Mouse (Mus musculus): ENCODE measurements around the gene Rpusd3. TPM values are rescaled to one million over a fixed set of nuclear protein-coding genes. Genes with fewer than 3 reads are reported as not detected.
A peak's percentile ranks its signal among the peaks of the same experiment; 100 is the strongest.

The Rpusd3 gene
- polyA plus RNA-seq, 1 experiment from 2014 or later = 21.5 TPM

DNA sequence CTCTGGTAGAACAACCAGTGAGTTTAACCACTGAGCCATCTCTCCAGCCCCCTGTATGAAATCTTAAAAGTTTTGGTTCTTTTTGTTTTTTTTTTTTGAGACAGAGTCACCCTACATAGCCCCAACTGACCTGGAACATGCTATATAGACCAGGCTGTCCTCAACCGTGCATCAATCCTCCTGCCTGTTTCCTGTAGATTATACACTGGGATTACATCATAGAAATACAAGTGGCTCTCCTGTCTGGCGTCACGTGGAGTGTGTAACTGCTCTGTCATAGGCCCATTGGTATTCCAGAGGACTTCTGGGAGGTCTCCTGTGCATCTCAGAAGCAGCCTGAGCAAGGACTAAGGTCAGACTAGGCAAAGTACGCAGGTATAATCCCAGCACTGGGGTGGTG is 3.9 kb upstream of the Rpusd3 start:
- WGBS = 58% methylated on average over 4 of the region's 4 CpGs
- Histone ChIP-seq H3K9ac (ENCODE audit: low read length) (no peak overlapping the region), H3K9me3 (ENCODE audit: control insufficient read depth, low read length) (no peaks in the 10 kb centered on the region), H3K27me3 (ENCODE audit: control insufficient read depth, insufficient read depth, low read depth, low read length) (no peaks in the 10 kb centered on the region), H3K4me3 (ENCODE audit: low read length) (no peak overlapping the region), H3K27ac (ENCODE audit: low read length) (no peak overlapping the region), H3K36me3 (ENCODE audit: control insufficient read depth, insufficient read depth, low read length) (no peaks in the 10 kb centered on the region), H3K4me2 (ENCODE audit: low read depth, low read length) (no peak overlapping the region), H3K4me1 (replicated peaks; ENCODE audit: control insufficient read depth, insufficient read depth, low read length) (peaks cover 11% of the 10 kb centered on the region)
- no peak for ATAC-seq (ENCODE audit: low read depth)

DNA sequence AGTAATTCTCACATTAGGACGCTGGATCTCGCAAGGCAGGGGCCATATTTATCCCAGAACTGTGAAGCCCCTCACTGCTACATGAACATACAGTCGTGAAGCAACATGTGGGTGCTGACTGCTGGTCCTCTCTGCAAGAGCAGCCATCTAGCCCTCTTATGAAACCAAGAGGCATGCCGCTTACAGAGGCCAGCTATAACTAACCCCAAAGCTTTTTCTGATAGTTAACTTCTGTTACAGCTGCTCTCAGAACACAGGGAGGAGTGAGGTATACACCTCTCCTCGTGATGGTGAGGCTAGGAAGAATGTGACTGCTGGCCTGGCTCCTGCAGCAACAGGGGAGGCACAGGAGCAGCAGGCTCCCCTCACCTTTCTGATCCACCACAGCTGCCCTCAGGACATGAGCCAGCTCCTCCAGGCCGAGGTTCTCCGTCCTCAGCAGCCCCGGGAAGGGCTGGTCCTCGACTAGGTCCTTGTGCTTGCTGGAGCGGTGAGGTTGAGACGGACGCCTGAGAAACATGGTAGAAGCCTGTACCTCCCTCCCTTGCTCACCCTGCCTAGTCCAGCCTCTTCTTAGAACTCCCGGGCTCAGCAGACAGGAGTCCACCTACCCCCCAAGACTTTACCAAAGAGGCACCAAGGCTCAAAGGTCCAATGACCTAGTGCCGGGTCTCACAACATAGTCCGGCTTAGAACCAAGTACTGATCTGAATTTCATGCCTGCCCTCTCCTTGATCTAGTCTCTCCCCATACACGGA is 520 bp downstream of the Rpusd3 start:
- peaks cover 15% of the 10 kb centered on the region for H3K4me1 ChIP-seq (replicated peaks; ENCODE audit: control insufficient read depth, insufficient read depth, low read length)
- H3K4me3 ChIP-seq (ENCODE audit: low read length) = peak overlapping the region; percentile 82
- peak; percentile 63 for ATAC-seq (ENCODE audit: low read depth)
- peak overlapping the region; percentile 31 for H3K27ac ChIP-seq (ENCODE audit: low read length)
- H3K9me3 ChIP-seq (ENCODE audit: control insufficient read depth, low read length) = no peaks in the 10 kb centered on the region
- 11% methylated on average over 16 of the region's 16 CpGs for WGBS
- peak overlapping the region; percentile 85 for H3K9ac ChIP-seq (ENCODE audit: low read length)
- H3K27me3 ChIP-seq (ENCODE audit: control insufficient read depth, insufficient read depth, low read depth, low read length) = no peaks in the 10 kb centered on the region
- H3K36me3 ChIP-seq (ENCODE audit: control insufficient read depth, insufficient read depth, low read length) = peaks cover 6% of the 10 kb centered on the region; the same call in 1 of the 2 replicates
- H3K4me2 ChIP-seq (ENCODE audit: low read depth, low read length) = peak overlapping the region; percentile 97

DNA sequence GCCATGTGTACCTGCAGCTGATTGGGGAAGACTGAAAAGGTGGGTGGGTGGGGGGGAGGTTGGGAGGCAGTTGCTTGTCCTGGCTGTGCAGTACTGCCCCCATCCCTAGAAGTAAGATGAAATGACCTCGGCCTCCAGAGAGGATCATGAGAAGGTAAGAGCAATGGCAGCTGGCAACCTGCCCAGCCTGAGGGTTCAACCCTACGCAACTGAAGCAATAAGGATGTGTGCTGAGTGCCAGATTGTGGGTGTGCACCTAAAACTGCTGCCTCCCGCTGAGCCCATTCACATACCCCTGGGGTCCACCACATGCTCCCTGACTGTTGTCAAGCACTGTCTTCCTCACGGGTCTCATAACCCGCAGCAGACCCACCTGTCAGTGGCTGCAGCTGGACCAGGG is 2.7 kb downstream of the Rpusd3 start:
- 57% methylated on average over 5 of the region's 5 CpGs for WGBS
- H3K9ac ChIP-seq (ENCODE audit: low read length) = no peak overlapping the region

DNA sequence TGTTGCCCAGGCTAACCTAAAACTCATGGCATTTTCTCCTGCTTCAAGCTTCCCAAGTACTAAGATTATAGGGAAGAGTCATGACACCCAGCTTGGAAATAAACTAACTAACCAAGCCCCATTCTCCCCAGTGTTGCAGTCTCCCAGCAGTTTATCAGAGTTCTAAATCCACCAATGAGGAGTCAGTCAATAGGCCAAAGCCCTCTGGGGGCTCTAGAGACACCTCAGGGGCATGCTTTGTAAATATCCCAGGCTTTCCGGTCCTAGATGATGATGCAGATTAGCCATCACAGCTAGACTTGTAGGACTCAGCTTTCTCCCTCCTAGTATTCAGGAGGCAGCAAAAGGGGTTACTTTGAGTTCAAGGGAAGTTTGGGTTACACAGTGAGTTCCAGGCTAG is 9.1 kb downstream of the Rpusd3 start:
- ATAC-seq (ENCODE audit: low read depth) = no peak
- 38% methylated on average over 1 of the region's 1 CpGs for WGBS

More for the DNA sequence above, 2.7 kb downstream of the Rpusd3 start:
- H3K36me3 ChIP-seq (ENCODE audit: control insufficient read depth, insufficient read depth, low read length) = peaks cover 6% of the 10 kb centered on the region; the same call in 1 of the 2 replicates
- no peaks in the 10 kb centered on the region for H3K9me3 ChIP-seq (ENCODE audit: control insufficient read depth, low read length)
- no peak overlapping the region for H3K4me2 ChIP-seq (ENCODE audit: low read depth, low read length)
- no peak for ATAC-seq (ENCODE audit: low read depth)
- no peak overlapping the region for H3K4me3 ChIP-seq (ENCODE audit: low read length)
- no peaks in the 10 kb centered on the region for H3K27me3 ChIP-seq (ENCODE audit: control insufficient read depth, insufficient read depth, low read depth, low read length)
- peaks cover 15% of the 10 kb centered on the region for H3K4me1 ChIP-seq (replicated peaks; ENCODE audit: control insufficient read depth, insufficient read depth, low read length)
- H3K27ac ChIP-seq (ENCODE audit: low read length) = no peak overlapping the region

DNA sequence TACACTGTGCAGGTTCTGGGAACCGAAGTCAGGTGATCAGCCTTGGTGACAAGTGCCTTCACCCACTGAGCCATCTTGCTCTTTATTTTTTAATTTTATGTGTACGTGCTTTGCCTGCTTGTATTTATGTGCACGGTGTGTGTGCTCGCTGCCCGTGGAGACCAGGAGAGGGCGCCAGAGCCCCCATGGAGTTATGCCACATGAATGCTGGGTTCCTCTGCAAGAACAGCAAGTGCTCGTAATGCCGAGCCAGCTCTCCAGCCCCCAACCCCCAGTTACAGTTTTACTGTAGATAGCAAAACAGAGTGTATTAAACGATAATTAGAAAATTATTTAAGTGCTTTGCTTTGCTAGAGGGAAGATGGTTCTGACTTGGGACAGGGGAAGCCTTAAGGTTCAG is 12.5 kb downstream of the Rpusd3 start:
- Histone ChIP-seq H3K4me3 (ENCODE audit: low read length) (no peak overlapping the region), H3K9me3 (ENCODE audit: control insufficient read depth, low read length) (0 out of 2 replicates have a peak, but pooled peaks cover 2% of the 10 kb centered on the region), H3K27ac (ENCODE audit: low read length) (no peak overlapping the region), H3K36me3 (ENCODE audit: control insufficient read depth, insufficient read depth, low read length) (no peaks in the 10 kb centered on the region), H3K9ac (ENCODE audit: low read length) (no peak overlapping the region), H3K27me3 (ENCODE audit: control insufficient read depth, insufficient read depth, low read depth, low read length) (no peaks in the 10 kb centered on the region), H3K4me1 (replicated peaks; ENCODE audit: control insufficient read depth, insufficient read depth, low read length) (no peaks in the 10 kb centered on the region), H3K4me2 (ENCODE audit: low read depth, low read length) (no peak overlapping the region)
- no peak for ATAC-seq (ENCODE audit: low read depth)
- 73% methylated on average over 9 of the region's 9 CpGs for WGBS

More for the DNA sequence above, 9.1 kb downstream of the Rpusd3 start:
- no peak overlapping the region for H3K9ac ChIP-seq (ENCODE audit: low read length)
- no peaks in the 10 kb centered on the region for H3K27me3 ChIP-seq (ENCODE audit: control insufficient read depth, insufficient read depth, low read depth, low read length)
- H3K36me3 ChIP-seq (ENCODE audit: control insufficient read depth, insufficient read depth, low read length) = 0 out of 2 replicates have a peak, but pooled peaks cover 1% of the 10 kb centered on the region
- 0 out of 2 replicates have a peak, but pooled peaks cover 2% of the 10 kb centered on the region for H3K9me3 ChIP-seq (ENCODE audit: control insufficient read depth, low read length)
- no peak overlapping the region for H3K4me3 ChIP-seq (ENCODE audit: low read length)
- no peaks in the 10 kb centered on the region for H3K4me1 ChIP-seq (replicated peaks; ENCODE audit: control insufficient read depth, insufficient read depth, low read length)
- no peak overlapping the region for H3K27ac ChIP-seq (ENCODE audit: low read length)
- no peak overlapping the region for H3K4me2 ChIP-seq (ENCODE audit: low read depth, low read length)

DNA sequence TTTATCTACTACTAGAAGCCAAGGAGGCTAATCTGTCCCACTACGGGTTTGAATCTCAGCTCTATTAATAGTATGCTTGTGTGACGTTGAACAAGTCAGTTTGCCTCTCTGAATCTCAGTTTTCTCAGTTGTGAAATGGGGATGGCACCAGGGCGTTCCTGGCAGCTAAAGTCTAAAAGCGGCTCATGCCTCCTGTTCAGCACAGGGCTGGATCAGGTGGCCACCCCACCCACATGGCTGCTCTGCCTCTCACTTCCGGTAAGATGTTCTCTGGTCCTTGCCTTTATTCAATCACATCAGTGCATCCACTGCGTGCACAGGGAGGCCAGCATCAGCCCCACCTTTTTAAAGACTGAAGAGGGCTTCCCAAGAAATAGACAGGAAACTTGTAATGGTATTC is 13.7 kb downstream of the Rpusd3 start:
- no peak for ATAC-seq (ENCODE audit: low read depth)
- Histone ChIP-seq H3K27ac (ENCODE audit: low read length) (no peak overlapping the region), H3K9me3 (ENCODE audit: control insufficient read depth, low read length) (0 out of 2 replicates have a peak, but pooled peaks cover 2% of the 10 kb centered on the region), H3K9ac (ENCODE audit: low read length) (no peak overlapping the region), H3K27me3 (ENCODE audit: control insufficient read depth, insufficient read depth, low read depth, low read length) (no peaks in the 10 kb centered on the region), H3K4me1 (replicated peaks; ENCODE audit: control insufficient read depth, insufficient read depth, low read length) (no peaks in the 10 kb centered on the region), H3K4me3 (ENCODE audit: low read length) (no peak overlapping the region), H3K4me2 (ENCODE audit: low read depth, low read length) (no peak overlapping the region), H3K36me3 (ENCODE audit: control insufficient read depth, insufficient read depth, low read length) (no peaks in the 10 kb centered on the region)
- WGBS = 79% methylated on average over 6 of the region's 6 CpGs

DNA sequence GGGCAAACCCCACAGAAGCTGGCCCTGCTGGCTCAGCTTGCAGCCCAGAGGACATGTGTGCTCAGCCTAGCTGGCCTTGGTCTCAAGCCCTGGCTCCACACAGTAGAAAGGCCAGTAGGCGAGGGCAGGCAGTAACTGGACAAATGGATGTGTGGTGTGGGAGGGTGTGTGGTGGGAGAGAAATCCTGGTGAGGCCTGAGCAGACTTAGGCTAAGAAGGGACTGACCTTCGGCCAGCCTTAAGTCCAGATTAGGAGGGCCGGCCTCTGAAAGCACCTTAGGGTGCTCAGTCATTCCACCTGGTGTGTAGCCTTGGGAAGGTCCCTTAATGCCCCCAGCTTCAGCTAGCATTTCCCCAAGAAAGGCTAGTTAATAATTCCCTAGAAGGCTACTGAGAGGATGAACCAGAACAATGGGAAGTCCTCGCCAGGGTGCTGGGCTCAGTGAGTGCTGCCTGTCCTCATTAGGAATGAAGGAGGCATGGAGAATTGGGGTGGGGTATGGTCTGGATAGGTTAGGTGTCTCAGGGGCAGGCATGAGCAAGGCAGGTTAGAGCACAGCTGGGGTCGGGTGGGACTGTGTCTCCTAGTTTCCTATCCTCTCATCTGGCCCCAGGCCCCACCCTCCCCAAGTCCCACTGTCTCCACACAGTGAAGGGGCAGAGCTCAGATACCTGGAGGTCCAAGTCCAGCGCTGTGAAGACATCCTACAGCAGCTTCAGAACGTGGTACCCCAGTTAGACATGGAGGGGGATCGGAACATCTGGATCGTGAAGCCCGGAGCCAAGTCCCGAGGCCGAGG is 14.3 kb downstream of the Rpusd3 start:
- Histone ChIP-seq H3K36me3 (ENCODE audit: control insufficient read depth, insufficient read depth, low read length) (no peaks in the 10 kb centered on the region), H3K4me1 (replicated peaks; ENCODE audit: control insufficient read depth, insufficient read depth, low read length) (no peaks in the 10 kb centered on the region), H3K27me3 (ENCODE audit: control insufficient read depth, insufficient read depth, low read depth, low read length) (no peaks in the 10 kb centered on the region), H3K4me2 (ENCODE audit: low read depth, low read length) (no peak overlapping the region), H3K4me3 (ENCODE audit: low read length) (no peak overlapping the region), H3K27ac (ENCODE audit: low read length) (no peak overlapping the region), H3K9me3 (ENCODE audit: control insufficient read depth, low read length) (0 out of 2 replicates have a peak, but pooled peaks cover 2% of the 10 kb centered on the region), H3K9ac (ENCODE audit: low read length) (no peak overlapping the region)
- no peak for ATAC-seq (ENCODE audit: low read depth)
- 70% methylated on average over 12 of the region's 12 CpGs for WGBS

DNA sequence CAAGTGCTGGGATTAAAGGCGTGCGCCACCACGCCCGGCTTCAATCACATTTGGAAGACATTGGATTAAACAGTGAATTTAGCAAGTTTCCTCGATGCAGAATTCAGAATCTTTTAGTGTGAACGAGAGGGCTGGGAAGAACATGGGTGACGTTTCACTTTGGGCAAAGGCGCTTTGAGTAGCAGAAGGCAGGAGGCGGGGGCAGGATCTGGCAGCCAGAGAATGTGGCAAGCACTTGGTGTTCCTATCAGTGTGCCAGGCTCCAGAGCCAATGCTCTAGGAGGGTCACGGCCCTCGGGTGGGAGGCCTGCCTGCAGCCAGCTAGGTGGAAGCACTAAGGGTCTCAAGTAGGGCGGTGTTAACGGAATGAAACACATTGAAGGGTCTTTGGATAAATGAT is 17.0 kb downstream of the Rpusd3 start:
- no peak for ATAC-seq (ENCODE audit: low read depth)
- H3K9ac ChIP-seq (ENCODE audit: low read length) = no peak overlapping the region
- no peak overlapping the region for H3K4me3 ChIP-seq (ENCODE audit: low read length)
- no peaks in the 10 kb centered on the region for H3K4me1 ChIP-seq (replicated peaks; ENCODE audit: control insufficient read depth, insufficient read depth, low read length)
- H3K4me2 ChIP-seq (ENCODE audit: low read depth, low read length) = no peak overlapping the region
- H3K9me3 ChIP-seq (ENCODE audit: control insufficient read depth, low read length) = 0 out of 2 replicates have a peak, but pooled peaks cover 2% of the 10 kb centered on the region
- no peaks in the 10 kb centered on the region for H3K36me3 ChIP-seq (ENCODE audit: control insufficient read depth, insufficient read depth, low read length)
- 85% methylated on average over 13 of the region's 13 CpGs for WGBS
- H3K27me3 ChIP-seq (ENCODE audit: control insufficient read depth, insufficient read depth, low read depth, low read length) = no peaks in the 10 kb centered on the region
- no peak overlapping the region for H3K27ac ChIP-seq (ENCODE audit: low read length)

DNA sequence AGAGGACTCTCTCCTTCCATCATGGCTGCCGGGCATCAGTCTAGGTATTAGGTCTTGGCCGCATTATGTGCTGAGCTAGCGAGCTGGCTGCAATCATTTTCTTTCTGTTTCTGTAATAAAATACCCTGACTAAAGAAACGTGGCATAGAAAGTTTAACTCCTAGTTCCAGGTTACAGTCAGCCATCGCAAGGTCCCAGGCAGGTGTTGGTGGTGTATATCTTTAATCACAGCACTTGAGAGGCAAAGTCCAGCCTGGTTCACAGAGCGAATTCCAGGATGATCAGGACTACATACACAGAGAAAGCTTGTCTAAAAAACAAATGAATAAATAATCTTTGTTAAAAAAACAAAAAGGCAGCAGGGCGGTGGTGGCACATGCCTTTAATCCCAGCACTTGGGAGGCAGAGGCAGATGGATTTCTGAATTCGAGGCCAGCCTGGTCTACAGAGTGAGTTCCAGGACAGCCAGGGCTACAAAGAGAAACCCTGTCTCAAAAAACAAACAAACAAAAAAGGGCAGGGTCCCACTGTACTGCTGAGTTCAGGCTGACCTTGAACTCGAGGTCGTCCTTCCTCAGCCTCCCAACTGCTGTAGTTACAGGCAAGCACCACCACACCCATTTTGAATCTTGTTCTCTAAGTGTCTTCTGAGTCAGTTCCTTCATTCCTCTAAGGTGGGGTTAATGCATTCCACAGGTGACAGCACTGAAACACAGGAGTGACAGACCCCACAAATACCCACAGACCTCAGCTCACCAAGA is 22.7 kb downstream of the Rpusd3 start:
- no peak for ATAC-seq (ENCODE audit: low read depth)
- no peak overlapping the region for H3K9ac ChIP-seq (ENCODE audit: low read length)
- no peaks in the 10 kb centered on the region for H3K27me3 ChIP-seq (ENCODE audit: control insufficient read depth, insufficient read depth, low read depth, low read length)
- WGBS = 82% methylated on average over 10 of the region's 10 CpGs
- H3K27ac ChIP-seq (ENCODE audit: low read length) = no peak overlapping the region
- H3K36me3 ChIP-seq (ENCODE audit: control insufficient read depth, insufficient read depth, low read length) = no peaks in the 10 kb centered on the region
- no peak overlapping the region for H3K4me3 ChIP-seq (ENCODE audit: low read length)
- peaks cover 4% of the 10 kb centered on the region for H3K4me1 ChIP-seq (replicated peaks; ENCODE audit: control insufficient read depth, insufficient read depth, low read length)
- no peak overlapping the region for H3K4me2 ChIP-seq (ENCODE audit: low read depth, low read length)
- H3K9me3 ChIP-seq (ENCODE audit: control insufficient read depth, low read length) = no peaks in the 10 kb centered on the region

All from lung, embryonic 16.5 days (tissue).